Mouse (Mus musculus) forebrain, embryonic 15.5 days (tissue): Measurements from ENCODE around the gene Ftl1. TPM values are rescaled to one million over a fixed set of nuclear protein-coding genes. Genes with fewer than 3 reads are reported as not detected.
A peak's percentile ranks its signal among the peaks of the same experiment; 100 is the strongest.

Experiments
- ATAC-seq: fragments of 200-750 bp; cut with Nextera tagmentation; replicated peaks from 2 replicates; pipeline ENCODE4 v1.8.0; 2017; ENCODE audit warnings: mild to moderate bottlenecking, moderate TSS enrichment, moderate library complexity
- H3K27ac ChIP-seq: fragments of 300-500 bp; sonication (generic); replicated peaks from 2 replicates; pipeline ENCODE4 v1.5.1; 2015; ENCODE audit warnings: mild to moderate bottlenecking, inconsistent platforms
- H3K27me3 ChIP-seq: fragments of 300-500 bp; sonication (generic); 2 replicates; pipeline ENCODE4 v1.6.1; 2015; ENCODE audit warnings: inconsistent platforms
- H3K36me3 ChIP-seq: fragments of 300-500 bp; sonication (generic); 2 replicates; pipeline ENCODE4 v1.6.1; 2015; ENCODE audit warnings: mild to moderate bottlenecking, inconsistent platforms
- H3K4me1 ChIP-seq: fragments of 300-500 bp; sonication (generic); 2 replicates; pipeline ENCODE4 v1.6.1; 2015; ENCODE audit warnings: inconsistent platforms
- H3K4me2 ChIP-seq: fragments of 300-500 bp; sonication (generic); replicated peaks from 2 replicates; pipeline ENCODE4 v1.6.1; 2015; ENCODE audit warnings: mild to moderate bottlenecking, inconsistent platforms
- H3K4me3 ChIP-seq: fragments of 300-500 bp; sonication (generic); 2 replicates; pipeline ENCODE4 v1.5.1; 2015; ENCODE audit warnings: mild to moderate bottlenecking, inconsistent platforms
- H3K9ac ChIP-seq: fragments of 300-500 bp; sonication (generic); replicated peaks from 2 replicates; pipeline ENCODE4 v1.6.1; 2015; ENCODE audit warnings: mild to moderate bottlenecking, inconsistent platforms
- H3K9me3 ChIP-seq: fragments of 300-500 bp; sonication (generic); 2 replicates; pipeline ENCODE4 v1.6.1; 2016; ENCODE audit warnings: inconsistent platforms
- WGBS: fragments of 180-500 bp; shearing (Covaris S2); methylation state at CpG from one replicate; pipeline ENCODE4 v1.1.7; 2015; ENCODE audit warnings: mixed read lengths; 5-methylcytosine and 5-hydroxymethylcytosine counted together
- polyA plus RNA-seq: library from polyadenylated mRNA; unstranded; fragments of >200 nt; fragmentation: Nextera tagmentation; extraction: Ambion mirVana; gene quantifications from 2 replicates; pipeline ENCODE4 v1.2.1, GENCODE M21; 2015

The Ftl1 gene
- polyA plus RNA-seq, 1 experiment from 2014 or later, result 6,132 TPM

DNA sequence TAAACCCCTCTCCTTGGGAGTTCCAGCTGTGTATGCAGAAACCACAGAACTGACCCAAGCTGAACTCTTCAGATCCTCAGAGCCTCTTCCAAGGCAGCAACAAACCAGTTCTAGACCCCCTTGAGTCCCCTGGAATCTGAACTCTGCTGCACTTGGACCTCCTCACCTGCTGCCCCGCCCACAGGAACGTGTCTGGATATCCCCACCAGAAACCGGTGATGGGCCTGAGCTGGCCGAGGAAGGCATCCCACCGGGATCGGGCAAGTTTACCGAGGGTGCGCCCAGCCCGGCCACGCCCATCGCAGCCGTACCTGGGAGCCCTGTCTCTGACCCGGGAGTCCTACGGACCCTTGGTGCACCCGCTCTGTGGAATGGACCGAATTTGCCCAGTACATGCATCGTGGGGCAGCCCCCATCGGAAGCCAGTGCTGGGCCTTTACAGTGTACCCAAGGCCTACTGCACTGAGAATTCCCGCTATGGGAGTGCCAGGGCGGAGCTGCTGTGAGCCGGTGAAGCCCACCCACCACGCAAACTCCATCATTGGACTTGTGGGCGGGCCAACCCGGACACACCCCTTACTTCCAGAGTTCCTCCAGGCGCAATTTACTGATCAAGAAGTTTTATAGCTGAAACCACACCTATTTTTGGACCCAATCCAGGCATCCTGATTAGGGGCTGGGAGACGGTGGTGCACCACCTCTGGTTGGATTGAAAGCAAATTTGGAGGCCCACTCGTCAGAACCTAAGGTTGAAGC, 39.6 kb downstream of the Ftl1 start:
- no peaks in the 10 kb centered on the region for H3K4me1 ChIP-seq
- H3K4me2 ChIP-seq, result no peak overlapping the region
- no peak overlapping the region for H3K4me3 ChIP-seq
- WGBS, result 16% methylated on average over 27 of the region's 27 CpGs
- H3K9me3 ChIP-seq, result no peaks in the 10 kb centered on the region
- H3K27ac ChIP-seq, result no peak overlapping the region
- peaks cover 55% of the 10 kb centered on the region for H3K27me3 ChIP-seq
- ATAC-seq, result no peak
- H3K36me3 ChIP-seq, result peaks cover 43% of the 10 kb centered on the region
- H3K9ac ChIP-seq, result no peak overlapping the region

DNA sequence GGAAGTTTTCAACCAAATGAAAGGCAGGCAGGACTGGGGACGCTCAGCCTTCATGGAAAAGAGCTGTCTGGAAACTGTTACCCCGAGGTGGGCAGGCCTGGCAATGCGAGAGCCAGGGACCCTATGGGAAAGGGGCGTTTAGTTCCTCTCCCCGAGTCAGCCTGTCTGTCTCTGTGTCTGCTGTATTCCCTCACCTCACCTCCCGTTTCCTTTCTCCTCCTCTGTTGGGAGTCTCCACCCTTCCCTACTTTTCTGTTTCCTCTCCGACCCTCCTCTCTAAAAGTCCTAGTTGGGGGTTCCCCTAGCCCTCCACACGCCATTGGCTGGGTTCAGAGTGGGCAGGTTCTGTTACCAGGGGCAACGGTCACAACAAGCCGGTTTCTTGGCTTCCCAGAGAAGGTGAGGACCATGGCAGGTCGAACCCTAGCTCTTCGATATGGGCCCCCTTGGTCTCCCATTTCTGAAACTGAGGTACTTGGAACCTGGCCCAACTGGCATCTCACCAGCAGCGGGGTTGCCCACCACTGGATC, 41.7 kb downstream of the Ftl1 start:
- Histone ChIP-seq H3K27me3 (peaks cover 75% of the 10 kb centered on the region), H3K4me1 (peaks cover 13% of the 10 kb centered on the region), H3K9ac (no peak overlapping the region), H3K27ac (no peak overlapping the region), H3K36me3 (peaks cover 23% of the 10 kb centered on the region), H3K9me3 (no peaks in the 10 kb centered on the region), H3K4me3 (no peak overlapping the region), H3K4me2 (no peak overlapping the region)
- WGBS, result 10% methylated on average over 13 of the region's 13 CpGs
- no peak for ATAC-seq

DNA sequence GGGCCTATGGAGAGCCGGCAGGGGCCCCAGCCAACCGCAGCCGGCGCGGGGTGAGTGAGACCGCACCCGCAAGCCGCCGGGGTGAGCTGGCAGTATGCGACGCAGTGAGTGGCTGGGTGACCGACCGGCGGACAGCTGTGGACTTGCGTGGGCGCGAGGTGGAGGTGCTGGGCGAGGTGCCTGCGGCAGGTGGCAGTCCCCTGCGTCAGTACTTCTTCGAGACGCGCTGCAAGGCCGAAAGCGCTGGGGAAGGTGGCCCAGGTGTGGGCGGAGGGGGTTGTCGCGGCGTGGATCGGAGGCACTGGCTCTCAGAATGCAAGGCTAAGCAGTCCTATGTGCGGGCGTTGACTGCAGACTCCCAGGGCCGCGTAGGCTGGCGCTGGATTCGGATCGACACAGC, 44.0 kb downstream of the Ftl1 start:
- no peak overlapping the region for H3K4me2 ChIP-seq
- WGBS, result 7% methylated on average over 37 of the region's 37 CpGs
- no peaks in the 10 kb centered on the region for H3K9me3 ChIP-seq
- H3K27ac ChIP-seq, result no peak overlapping the region
- H3K4me1 ChIP-seq, result peaks cover 13% of the 10 kb centered on the region
- no peak overlapping the region for H3K4me3 ChIP-seq
- H3K27me3 ChIP-seq, result peaks cover 93% of the 10 kb centered on the region
- ATAC-seq, result no peak
- no peak overlapping the region for H3K9ac ChIP-seq
- no peaks in the 10 kb centered on the region for H3K36me3 ChIP-seq

DNA sequence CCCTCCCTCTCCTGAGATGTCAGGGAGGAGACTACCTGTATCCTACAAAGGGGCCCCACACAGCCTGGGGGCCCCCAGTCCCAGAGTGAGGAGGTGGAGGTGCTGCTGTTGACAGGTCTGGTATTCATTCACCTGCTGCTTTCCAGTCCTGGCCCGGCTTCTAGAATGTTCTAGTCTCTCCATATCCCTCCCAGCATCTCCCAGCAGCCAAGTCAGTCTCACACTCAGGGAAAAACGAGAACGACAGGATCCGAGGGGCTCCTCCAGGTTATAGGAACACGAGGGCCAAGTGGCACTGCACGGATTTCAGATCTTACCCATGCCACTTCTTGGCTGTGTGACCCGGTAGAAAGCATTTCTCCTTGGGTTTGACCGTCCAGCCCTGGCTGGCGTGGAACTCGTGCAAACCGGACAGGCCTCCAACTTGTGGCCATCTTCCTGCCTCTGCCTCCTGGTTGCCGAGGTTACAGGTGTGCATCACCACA, 44.9 kb downstream of the Ftl1 start:
- Histone ChIP-seq H3K9me3 (no peaks in the 10 kb centered on the region), H3K27me3 (peaks cover 94% of the 10 kb centered on the region), H3K4me1 (peaks cover 13% of the 10 kb centered on the region), H3K27ac (no peak overlapping the region), H3K36me3 (no peaks in the 10 kb centered on the region), H3K4me2 (no peak overlapping the region), H3K9ac (no peak overlapping the region), H3K4me3 (no peak overlapping the region)
- no peak for ATAC-seq
- 36% methylated on average over 12 of the region's 12 CpGs for WGBS

DNA sequence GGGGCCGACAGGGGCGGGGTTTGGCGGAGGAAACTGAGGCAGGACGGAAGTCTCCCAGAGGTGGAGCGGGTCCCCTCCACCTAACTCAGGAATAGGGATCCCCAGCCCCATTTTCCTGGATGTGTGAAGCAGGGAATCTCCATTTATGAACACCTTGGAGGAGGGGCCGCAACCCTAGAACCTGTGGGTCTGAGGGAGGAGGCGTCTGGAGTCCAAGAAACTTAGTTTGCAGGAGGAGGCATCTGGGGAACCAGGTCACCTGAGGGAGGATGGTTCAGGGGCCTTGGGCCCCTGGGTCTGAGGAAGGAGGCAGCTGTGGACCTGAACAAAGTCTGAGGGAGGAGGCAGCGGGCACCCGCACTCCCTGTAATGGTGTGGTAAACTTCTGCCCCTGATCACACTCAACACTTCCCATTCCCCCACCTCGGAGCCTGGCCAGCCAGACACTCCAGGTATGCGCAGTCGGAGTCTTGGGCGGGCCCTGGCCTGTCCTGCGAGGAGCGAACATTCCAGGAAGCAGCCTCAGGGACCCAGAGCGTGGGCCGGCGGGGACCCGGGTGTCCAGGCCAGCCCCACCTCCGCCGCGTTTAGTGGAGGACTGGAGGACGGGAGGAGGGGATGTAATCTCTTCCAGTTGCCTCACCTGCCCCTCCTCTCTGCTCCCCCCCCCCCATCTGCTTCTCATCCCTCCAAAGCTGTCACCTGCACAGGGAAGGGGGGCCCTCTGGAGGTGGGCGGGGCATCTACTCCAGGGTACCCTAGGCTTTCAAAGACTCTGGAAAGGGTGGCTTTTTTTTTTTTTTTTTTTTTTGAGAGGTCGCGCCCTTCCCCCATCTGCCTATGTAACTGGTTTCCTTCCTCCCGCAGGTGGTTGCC, 45.6 kb downstream of the Ftl1 start:
- under 1% methylated on average over 25 of the region's 27 CpGs for WGBS

DNA sequence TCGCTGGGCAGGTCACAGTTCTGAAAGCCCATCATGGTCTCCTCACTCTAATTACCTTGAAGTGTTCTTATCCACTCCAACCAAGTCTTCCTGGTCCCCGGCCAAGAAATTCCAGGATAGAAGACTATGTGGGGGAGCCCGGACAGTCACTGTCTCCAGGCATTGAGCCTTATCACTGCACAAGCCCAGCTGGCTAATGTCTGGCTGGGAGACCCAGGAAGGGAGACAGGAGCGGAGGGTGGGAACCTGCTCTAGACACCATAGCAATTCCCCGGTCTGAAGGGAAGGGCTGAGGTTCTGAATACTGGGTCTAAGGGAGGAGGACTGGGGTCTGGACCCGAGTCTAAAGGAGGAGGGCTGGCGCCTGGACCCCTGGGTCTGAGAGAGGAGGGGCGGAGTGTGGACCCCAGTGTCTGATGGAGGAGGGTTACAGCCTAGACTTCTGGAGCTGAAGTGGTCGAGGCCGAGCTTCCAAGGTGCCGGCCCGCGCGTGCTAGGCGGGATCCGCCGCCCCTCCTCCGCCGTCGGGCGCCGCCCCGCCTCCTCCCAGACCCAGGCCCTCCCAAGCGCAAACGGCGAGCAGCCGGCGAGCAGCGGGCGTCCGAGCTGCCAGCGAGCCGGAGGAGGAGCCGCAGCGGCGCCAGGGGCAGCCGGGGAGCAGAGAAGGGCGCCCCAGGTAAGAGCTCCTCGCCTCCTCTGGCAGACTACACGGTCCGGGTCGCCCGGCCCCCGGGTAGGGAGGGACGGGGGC, 46.4 kb downstream of the Ftl1 start, which contains the start of gene Ntf5:
Gene Ntf5, plus strand, starts transcription at position 583 of the 751 bp plus-strand sequence.
- ATAC-seq, result peak; percentile 60

More for the DNA sequence above, 45.6 kb downstream of the Ftl1 start:
- no peak overlapping the region for H3K27ac ChIP-seq
- no peaks in the 10 kb centered on the region for H3K9me3 ChIP-seq
- peak; percentile 9; the same call in 1 of the 2 replicates for ATAC-seq
- peak overlapping the region; percentile 62 for H3K9ac ChIP-seq
- H3K36me3 ChIP-seq, result no peaks in the 10 kb centered on the region
- peak overlapping the region; percentile 58 for H3K4me3 ChIP-seq
- H3K27me3 ChIP-seq, result peaks cover 97% of the 10 kb centered on the region
- peak overlapping the region; percentile 88 for H3K4me2 ChIP-seq
- H3K4me1 ChIP-seq, result peaks cover 13% of the 10 kb centered on the region

DNA sequence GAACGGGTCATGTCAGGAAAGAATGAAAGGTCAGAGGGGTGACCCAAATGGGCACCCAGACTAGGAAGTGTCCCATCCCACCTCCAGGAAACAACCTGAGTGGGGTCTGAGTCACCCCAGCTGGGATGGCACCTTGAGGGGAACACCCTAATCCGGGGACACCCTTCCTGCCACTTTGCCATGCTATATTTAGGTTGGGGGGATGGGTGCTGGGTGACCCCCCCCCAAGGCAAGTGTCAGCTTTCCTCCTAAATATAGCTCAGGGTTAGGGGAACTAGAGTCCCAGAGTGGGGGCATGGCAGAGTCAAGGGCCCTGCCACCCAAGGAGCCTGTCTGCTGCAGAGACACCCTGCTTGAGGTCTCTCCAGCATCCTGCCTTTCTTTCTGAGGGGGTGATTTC, 47.3 kb downstream of the Ftl1 start:
- 85% methylated on average over 2 of the region's 2 CpGs for WGBS
- no peak overlapping the region for H3K9ac ChIP-seq
- H3K4me3 ChIP-seq, result no peak overlapping the region

More for the DNA sequence above, 46.4 kb downstream of the Ftl1 start, which contains the start of gene Ntf5:
- Histone ChIP-seq H3K9me3 (no peaks in the 10 kb centered on the region), H3K36me3 (no peaks in the 10 kb centered on the region), H3K4me2 (peak within 1 kb of the TSS; percentile 88), H3K27ac (no peak within 1 kb of the TSS), H3K4me3 (peak within 1 kb of the TSS; percentile 58), H3K9ac (peak within 1 kb of the TSS; percentile 62), H3K27me3 (peaks cover 97% of the 10 kb centered on the region), H3K4me1 (peaks cover 13% of the 10 kb centered on the region)
- 3% methylated on average over 44 of the region's 45 CpGs for WGBS

DNA sequence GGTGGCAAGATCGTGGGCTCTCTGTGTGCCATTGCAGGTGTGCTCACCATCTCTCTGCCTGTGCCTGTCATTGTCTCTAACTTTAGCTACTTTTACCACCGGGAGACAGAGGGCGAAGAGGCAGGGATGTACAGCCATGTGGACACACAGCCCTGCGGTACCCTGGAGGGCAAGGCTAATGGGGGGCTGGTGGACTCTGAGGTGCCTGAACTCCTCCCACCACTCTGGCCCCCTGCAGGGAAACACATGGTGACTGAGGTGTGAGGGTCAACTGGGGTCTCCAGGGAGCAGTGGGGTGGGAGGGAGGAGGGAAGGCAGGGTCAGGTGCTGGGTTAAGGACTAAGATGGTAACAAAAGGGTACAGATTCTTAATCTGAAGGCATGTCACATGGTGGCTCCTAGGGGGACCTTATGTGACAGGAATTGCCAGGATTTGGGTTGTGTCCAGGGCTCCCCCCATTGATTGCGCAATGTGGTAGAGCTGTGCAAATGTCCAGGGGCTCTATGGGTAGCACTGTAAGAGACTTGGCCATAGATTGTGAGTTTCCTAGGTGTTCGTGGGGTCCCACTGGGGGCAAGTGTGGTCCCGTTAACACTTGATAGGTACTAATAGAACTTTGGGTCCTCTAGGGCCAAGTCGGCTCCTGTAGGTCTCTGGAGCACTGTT, 50.1 kb downstream of the Ftl1 start:
- Histone ChIP-seq H3K4me1 (peaks cover 25% of the 10 kb centered on the region), H3K9ac (no peak overlapping the region), H3K9me3 (no peaks in the 10 kb centered on the region), H3K4me3 (no peak overlapping the region), H3K27ac (no peak overlapping the region), H3K27me3 (peaks cover 97% of the 10 kb centered on the region), H3K36me3 (no peaks in the 10 kb centered on the region), H3K4me2 (no peak overlapping the region)
- no peak for ATAC-seq
- 89% methylated on average over 8 of the region's 8 CpGs for WGBS

More for the DNA sequence above, 47.3 kb downstream of the Ftl1 start:
- Histone ChIP-seq H3K4me1 (peaks cover 13% of the 10 kb centered on the region), H3K27me3 (peaks cover 97% of the 10 kb centered on the region), H3K9me3 (no peaks in the 10 kb centered on the region), H3K27ac (no peak overlapping the region), H3K4me2 (no peak overlapping the region), H3K36me3 (no peaks in the 10 kb centered on the region)
- ATAC-seq, result no peak

DNA sequence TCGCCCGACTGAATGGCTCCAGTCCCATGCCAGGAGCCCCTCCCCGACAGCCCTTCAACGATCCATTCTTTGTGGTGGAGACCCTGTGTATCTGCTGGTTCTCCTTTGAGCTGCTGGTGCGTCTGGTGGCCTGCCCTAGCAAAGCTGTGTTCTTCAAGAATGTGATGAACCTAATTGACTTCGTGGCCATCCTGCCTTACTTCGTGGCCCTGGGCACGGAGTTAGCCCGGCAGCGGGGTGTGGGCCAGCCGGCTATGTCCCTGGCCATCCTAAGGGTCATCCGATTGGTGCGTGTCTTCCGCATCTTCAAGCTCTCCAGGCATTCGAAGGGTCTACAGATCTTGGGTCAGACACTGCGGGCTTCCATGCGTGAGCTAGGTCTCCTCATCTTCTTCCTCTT, 50.7 kb downstream of the Ftl1 start:
- Histone ChIP-seq H3K27me3 (peaks cover 90% of the 10 kb centered on the region), H3K4me1 (peaks cover 20% of the 10 kb centered on the region), H3K4me3 (no peak overlapping the region), H3K9ac (no peak overlapping the region), H3K4me2 (no peak overlapping the region), H3K9me3 (no peaks in the 10 kb centered on the region), H3K27ac (no peak overlapping the region), H3K36me3 (no peaks in the 10 kb centered on the region)
- no peak for ATAC-seq
- WGBS, result 91% methylated on average over 17 of the region's 17 CpGs

DNA sequence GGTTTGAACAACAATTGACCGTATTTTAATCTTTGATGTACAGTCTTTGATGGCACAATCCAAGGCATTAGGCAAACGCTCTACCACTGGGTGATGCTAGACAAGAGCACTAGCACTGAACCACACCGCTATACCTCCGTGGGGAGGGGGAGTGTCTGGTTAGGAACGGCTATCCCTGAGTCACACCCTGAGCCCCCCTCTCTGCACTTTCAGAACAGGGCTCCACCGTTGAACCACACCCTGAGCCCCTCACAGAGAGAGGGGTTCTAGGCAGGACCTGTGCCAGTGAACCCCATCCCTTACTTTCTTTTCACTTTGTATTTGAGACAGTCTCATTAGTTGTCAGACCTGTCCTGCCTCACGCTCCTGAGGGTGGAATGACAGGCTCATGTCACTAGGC, 51.3 kb downstream of the Ftl1 start:
- Histone ChIP-seq H3K36me3 (no peaks in the 10 kb centered on the region), H3K4me1 (peaks cover 14% of the 10 kb centered on the region), H3K27me3 (peaks cover 84% of the 10 kb centered on the region), H3K9me3 (no peaks in the 10 kb centered on the region), H3K27ac (no peak overlapping the region), H3K9ac (no peak overlapping the region), H3K4me3 (no peak overlapping the region), H3K4me2 (no peak overlapping the region)
- 69% methylated on average over 7 of the region's 7 CpGs for WGBS
- no peak for ATAC-seq
